Mouse (Mus musculus) Muller cell, postnatal 12 days (primary cell): ENCODE results near the gene Col13a1.

Source experiments
- DNase-seq: peaks from one replicate; pipeline ENCODE4 v3.0.0-alpha.2; 2015; ENCODE audit errors: inconsistent ontology term

The Col13a1 gene

GRCm38 (mm10) chr10:61905308-61905707, 73.6 kb downstream of the Col13a1 start:
- DNase-seq: no peak

- no peak for DNase-seq
Measured at GRCm38 (mm10) chr10:61898116-61898515, 80.8 kb downstream of the Col13a1 start.

- no peak for DNase-seq
Measured at GRCm38 (mm10) chr10:61894564-61894963, 84.3 kb downstream of the Col13a1 start.

- no peak for DNase-seq
Measured at GRCm38 (mm10) chr10:61891138-61891537, 87.8 kb downstream of the Col13a1 start.

- no peak for DNase-seq
Measured at GRCm38 (mm10) chr10:61890294-61890693, 88.6 kb downstream of the Col13a1 start.

- peak; percentile 70 for DNase-seq
Measured at GRCm38 (mm10) chr10:61879427-61879826, 99.5 kb downstream of the Col13a1 start.

- peak; percentile 22 for DNase-seq
Measured at GRCm38 (mm10) chr10:61877787-61878186, 101.1 kb downstream of the Col13a1 start.

GRCm38 (mm10) chr10:61869796-61870195, 109.1 kb downstream of the Col13a1 start:
- no peak for DNase-seq

GRCm38 (mm10) chr10:61866045-61866580, 112.8 kb downstream of the Col13a1 start:
- peak; percentile 15 for DNase-seq

- DNase-seq: no peak
Measured at GRCm38 (mm10) chr10:61859451-61859850, 119.5 kb downstream of the Col13a1 start.

GRCm38 (mm10) chr10:61855139-61855675, 123.7 kb downstream of the Col13a1 start:
- no peak for DNase-seq

GRCm38 (mm10) chr10:61852824-61853223, 126.1 kb downstream of the Col13a1 start:
- no peak for DNase-seq

GRCm38 (mm10) chr10:61848553-61848952, 130.4 kb downstream of the Col13a1 start:
- no peak for DNase-seq

- no peak for DNase-seq
Measured at GRCm38 (mm10) chr10:61845476-61845875, 133.4 kb downstream of the Col13a1 start.

- no peak for DNase-seq
Measured at GRCm38 (mm10) chr10:61844475-61844874, 134.4 kb downstream of the Col13a1 start.

- no peak for DNase-seq
Measured at GRCm38 (mm10) chr10:61842261-61842660, 136.6 kb downstream of the Col13a1 start.

GRCm38 (mm10) chr10:61839326-61839725, 139.6 kb downstream of the Col13a1 start:
- no peak for DNase-seq

- DNase-seq: peak; percentile 31
Measured at GRCm38 (mm10) chr10:61838769-61839168, 140.1 kb downstream of the Col13a1 start.

- no peak for DNase-seq
Measured at GRCm38 (mm10) chr10:61837286-61837685, 141.6 kb downstream of the Col13a1 start.

GRCm38 (mm10) chr10:61834288-61834687, 144.6 kb downstream of the Col13a1 start:
- no peak for DNase-seq

GRCm38 (mm10) chr10:61832713-61833112, 146.2 kb downstream of the Col13a1 start:
- no peak for DNase-seq

- no peak for DNase-seq
Measured at GRCm38 (mm10) chr10:61831741-61832140, 147.2 kb downstream of the Col13a1 start.

GRCm38 (mm10) chr10:61831251-61831650, 147.7 kb downstream of the Col13a1 start:
- no peak for DNase-seq

GRCm38 (mm10) chr10:61830817-61831216, 148.1 kb downstream of the Col13a1 start:
- DNase-seq: peak; percentile 14
